Mouse (Mus musculus): ENCODE measurements at regions not wholly inside any gene's neighbourhood (a gene's known extent, or its start where the extent isn't known, plus 50 kb on each side); places are given as distances from the start of the nearest gene placed in this dataset.

DNA sequence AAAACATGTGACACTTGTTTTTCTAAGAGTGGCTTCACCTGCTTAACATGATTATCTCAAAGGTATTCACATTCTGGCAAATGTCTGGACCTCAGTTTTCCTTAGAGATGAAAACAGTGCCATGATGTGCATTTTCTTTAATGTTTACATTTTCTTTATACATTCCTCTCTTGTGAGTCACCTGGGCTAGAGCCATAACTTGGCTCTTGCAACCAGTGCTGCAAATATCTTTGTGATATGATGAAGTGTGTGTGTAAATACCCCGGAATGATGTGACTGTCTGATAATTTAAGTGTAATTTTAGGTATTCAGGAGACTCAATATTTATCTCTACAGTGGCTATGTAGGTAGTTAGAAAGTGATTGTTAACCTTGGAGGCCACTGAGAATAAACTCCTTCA lies 590.8 kb downstream of the 1190002N15Rik start:
- DNase-seq = no peak

DNA sequence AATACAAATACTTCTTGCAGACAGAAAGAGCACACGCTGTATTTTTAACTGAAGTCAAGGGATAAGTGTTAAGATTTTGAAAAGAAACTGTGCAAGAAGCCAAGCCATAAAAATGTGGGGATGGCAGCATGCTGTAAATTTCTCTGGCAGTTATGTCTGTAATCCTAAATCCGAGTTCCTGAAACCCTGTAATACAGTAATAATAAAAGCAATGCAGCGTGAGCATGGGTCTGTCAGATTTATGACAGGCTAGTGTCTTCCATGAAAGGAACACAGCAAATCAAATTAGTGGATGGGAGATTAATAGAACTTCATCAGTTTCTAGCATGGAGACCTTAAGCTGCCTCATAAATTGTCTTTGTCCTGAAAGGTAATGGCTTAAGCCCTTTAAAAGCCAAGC lies 597.7 kb downstream of the 1190002N15Rik start:
- no peak for DNase-seq

DNA sequence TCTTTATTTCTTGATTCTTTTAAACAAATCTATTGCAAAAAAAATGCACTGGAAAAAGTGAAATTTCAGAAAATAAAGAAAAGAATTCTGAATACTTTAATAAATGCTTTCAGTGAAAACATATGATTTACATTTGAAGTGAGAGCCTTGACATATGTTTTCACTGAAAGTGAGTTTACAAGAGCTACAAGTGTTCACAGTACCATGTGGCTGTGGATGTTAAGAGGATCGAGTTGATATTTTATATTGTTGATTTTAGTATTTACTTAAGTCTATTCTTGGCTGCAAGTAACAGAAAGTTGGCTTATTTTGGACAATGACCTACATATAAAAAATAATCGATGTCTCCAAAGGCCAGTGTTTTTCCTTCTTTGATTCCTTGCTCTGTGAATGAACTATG lies 607.2 kb downstream of the 1190002N15Rik start:
- DNase-seq = no peak

DNA sequence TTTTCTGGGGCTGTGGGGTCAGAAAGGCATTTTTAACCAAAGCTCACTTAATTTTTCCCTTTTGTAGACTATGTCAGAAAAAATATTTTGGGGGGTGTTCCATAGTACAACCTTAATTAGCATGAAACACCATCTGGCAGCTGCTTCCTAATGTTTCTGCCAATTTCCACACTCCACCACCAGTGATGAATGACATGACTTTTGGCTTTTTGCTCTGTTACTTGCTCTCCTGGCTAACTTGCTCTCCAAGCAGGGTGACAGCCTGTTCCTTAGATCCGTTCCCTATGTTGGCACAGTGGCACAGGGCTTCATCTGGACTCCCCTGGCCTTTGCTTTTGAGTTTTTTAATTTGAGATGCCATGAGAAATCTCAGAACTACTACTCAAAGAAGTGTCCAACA lies 648.6 kb downstream of the 1190002N15Rik start:
- DNase-seq = no peak

DNA sequence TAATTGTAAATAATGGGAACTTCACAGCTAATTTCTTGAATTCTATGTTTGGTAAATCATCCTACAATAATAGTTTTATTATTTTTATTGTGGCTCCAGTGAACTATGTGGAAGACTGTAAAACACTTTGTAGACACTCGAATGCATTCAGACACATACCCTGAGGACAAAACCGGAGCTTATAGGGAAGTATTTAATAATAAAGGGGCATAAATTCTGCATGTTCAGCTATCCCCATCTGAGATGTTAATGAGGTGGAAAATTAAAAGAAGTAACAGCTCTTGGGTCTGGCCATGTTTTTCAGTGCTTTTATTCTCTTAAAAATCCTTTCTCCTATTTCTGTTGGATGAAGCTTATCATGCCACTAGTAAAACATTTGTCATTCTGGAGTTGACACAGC lies 657.8 kb downstream of the 1190002N15Rik start:
- no peak for DNase-seq

DNA sequence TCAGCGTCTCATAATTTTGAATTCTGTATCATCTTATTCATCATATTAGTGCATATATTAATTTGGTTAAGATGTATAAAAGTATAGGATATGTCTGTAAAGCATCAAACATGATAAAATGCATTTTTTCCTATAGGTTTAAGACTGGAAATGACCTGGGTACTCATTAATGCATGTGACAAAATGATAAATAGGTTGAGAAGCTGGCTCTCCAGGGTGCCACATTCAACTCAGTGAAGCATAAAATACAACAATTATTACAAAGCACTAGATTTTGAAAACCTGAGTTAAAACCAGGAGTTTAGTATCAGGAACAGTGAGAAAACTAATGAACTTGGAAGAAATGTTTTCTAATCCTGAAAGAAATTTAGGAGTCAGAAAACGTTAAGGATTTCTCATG lies 658.3 kb downstream of the 1190002N15Rik start:
- DNase-seq = no peak

DNA sequence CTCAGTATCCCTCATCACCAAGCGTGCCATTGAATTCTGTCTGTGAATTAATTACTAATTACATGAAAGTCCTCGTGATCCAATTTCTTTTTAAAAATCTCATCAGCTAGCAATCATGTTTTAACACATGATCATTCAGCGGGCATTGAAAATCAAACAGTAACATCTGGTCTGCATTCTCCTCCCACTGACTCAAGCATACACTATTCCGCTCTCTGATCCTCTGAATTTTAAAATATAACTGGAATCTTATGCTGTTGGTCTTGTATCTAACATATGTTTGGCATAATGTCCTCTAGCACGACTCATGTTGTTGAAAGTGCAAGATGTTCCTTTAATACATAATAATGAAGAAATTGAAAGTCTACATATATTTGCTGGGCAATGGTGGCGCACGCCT lies 667.1 kb downstream of the 1190002N15Rik start:
- DNase-seq = no peak

DNA sequence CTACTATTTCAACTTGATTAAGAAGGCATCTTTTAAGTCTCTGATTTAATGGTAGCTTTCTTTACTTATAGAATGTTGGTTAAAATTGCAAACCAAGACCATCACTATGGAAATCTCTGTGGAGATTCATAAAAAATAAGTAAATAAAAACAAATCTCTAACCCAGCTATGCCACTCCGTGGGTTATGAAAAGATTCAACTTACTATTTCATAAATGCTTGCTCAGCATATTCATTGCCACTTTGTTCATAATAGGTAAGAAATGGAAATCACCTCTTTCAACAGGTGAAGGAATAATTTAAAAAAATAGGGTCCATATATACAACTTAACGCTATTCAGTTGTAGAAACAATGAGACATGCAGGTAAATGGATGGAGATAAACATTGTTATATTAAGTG lies 679.9 kb downstream of the 1190002N15Rik start:
- no peak for DNase-seq

DNA sequence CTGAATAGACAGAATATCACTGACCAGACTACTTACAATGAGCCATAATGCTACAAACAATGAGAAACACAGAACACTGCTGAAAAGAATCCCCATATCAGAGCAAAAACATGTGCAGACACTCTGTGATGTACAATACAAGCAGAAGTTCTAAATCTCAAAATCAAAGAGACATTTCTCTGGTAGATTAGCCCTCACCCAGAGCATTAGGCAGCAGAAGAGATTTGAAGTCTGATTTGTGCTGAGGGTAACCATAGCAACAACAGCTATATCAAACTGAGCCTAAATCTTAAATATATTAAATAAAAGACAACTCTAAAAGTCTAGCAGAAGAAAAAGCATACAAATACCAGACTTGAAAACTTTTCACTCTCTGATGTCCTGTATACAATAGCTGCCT lies 691.5 kb downstream of the 1190002N15Rik start:
- DNase-seq = no peak

DNA sequence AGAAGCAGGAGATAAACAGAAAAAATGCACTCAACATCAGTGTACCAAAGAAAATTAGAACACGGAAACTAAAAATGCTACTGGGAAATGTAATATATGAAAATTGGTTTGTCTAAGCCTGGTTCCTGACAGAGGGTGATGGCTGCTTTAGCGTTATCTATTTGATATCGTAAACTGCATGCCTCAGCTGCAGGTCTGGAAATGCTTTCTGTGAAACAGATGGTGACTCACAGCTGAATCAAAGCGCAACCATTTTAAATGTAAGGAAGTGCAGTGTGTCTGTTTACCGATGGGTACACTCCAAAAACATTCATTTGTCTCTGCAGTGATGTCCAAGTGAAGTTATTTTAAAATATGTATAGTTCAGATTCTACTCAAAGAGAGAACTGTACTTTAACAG lies 694.0 kb downstream of the 1190002N15Rik start:
- DNase-seq = no peak
